Mouse (Mus musculus) urinary bladder, postnatal 14 days (tissue): ENCODE results near the gene Prelid3b.
A peak's percentile ranks its signal among the peaks of the same experiment; 100 is the strongest.

Source experiments
- DNase-seq: peaks from one replicate; pipeline ENCODE4 v3.0.0; 2021; ENCODE audit warnings: low spot score

Gene Prelid3b

DNA sequence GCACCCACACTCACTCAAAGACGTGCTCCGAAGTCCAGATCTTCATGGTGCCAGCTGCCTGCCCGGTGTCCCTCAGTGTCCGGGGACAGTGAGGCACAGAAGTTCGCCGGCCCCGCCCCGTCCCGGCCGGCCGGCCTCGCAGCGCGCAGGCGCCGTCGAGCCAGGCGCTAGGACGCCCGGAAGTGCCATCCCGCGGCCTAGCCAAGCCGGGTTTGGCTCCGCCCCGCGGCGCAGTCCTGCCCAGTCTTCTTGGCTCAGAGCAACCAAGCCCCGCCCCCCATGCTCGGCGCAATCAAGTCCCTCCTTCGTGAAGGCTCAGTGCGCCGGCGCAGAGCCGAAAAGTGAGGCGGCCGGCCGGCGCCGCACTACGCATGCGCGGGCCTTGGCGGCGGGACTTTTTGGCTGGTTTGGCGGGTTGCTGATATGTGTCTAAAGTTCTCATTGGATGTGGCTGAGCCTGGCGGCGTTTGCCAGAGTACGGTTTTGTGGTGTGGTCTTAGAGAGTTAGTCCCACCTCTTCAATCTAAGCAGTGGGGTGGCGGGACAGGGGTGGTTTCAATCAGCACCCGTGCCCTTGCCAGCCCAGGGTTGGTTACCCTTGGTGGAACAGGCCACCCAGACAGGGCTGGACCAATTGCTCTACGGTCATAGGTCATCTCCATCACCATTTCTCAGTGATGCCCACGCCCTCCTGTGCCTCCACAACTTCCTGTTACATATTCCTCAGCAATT is at the start of gene Prelid3b:
Prelid3b (minus strand) TSS at position 264 of the 732 bp plus-strand sequence.
- DNase-seq, result peak; percentile 100

DNA sequence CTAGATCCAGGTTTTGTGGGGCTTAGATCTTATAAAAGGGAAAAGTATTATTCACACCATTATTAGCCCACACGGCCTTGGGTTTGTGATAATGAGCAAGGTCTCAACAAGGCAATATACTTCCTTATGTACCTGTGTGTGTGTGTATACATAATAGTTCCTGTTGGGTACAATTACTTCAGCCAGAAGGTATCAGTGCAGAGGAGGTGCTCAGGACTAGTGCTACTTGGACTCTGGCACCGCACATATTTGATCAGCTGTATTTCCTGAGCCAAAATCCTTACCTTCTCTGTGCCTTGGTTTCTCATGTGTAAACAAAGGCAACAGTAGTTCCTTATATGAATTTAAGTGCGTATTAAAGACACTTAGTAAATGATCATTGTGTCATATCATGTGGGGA is 49.3 kb upstream of the Prelid3b start:
- no peak for DNase-seq

DNA sequence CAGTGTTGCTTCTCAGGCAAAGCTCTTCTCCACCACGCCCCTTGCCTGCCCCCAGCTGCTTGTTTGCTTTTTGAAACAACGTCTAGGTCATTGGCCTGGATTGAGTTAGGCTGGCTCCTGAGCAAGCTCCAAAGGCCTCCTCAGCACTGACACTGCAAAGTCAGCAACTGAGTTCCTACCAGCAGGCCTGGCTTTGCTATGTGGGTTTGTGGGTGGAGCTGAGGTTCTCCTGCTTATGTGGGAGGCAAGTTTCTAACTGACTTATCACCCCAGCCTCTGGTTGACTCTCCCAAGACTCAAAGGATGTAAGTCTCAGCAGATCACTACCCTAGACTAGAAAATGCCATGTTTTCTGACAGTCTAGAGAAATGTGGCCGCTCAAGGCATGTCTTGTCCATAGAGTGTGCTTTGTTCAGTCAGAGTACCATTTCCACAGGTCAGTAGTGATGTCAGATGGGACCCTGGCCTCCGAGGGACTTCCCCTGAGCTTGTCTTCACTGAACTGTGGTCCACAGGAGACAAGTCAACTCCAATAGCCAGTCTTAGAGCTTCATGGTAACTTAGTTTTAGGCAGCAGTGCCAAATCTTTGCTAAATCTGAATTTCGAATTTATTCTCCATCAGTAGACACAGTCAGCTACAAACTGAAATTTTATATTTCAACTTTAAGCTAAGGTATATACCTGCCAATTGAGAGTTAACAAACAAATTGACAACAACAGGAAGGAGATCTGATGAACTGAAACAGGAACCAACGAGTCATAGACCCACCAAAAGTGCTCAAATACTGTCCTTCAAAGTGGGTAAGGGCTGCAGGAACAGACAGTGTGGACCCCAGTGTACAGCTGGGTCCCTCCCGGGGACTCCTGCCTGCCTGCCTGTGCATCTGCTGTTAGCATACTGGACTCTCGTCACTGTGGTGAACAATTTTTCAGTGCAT is 44.5 kb upstream of the Prelid3b start:
- no peak for DNase-seq

DNA sequence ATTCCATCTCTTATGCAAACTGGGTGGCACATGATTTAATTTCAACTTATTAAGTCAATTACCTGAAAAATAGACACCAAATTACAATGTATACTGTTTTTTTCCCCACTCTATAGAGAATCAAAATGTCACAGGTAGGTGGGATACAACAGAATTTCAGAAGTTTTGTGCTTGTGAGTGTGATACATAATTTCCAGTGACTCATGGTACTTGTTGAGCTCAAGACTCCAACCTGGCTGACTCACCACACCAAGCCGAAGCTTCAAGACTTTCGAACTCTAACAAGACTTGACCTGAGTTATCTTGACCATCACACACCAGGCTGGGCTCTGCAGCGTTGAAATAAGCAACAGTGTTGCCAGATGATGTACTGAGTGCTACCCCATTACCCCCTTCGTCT is 42.0 kb upstream of the Prelid3b start:
- DNase-seq, result no peak

DNA sequence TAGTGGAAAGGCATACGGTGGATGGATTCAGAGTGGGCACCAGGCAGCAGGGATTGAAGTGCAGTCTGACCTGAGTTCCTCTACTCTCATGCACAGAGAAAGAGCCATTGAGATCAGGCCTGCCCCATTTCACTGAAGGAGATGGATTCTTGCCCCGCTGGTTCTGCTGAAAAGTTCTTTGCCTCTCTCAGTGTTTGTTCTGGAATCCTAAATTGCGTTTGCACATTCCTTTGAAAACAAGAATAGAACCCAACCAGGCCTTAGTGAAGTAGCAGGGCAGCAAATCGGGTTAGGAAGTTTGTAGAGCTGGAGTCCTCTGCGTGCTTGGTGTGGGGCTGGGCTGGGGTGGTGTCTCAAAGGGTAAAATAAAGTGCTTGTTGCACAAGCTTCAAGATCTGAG is 40.9 kb upstream of the Prelid3b start:
- no peak for DNase-seq

DNA sequence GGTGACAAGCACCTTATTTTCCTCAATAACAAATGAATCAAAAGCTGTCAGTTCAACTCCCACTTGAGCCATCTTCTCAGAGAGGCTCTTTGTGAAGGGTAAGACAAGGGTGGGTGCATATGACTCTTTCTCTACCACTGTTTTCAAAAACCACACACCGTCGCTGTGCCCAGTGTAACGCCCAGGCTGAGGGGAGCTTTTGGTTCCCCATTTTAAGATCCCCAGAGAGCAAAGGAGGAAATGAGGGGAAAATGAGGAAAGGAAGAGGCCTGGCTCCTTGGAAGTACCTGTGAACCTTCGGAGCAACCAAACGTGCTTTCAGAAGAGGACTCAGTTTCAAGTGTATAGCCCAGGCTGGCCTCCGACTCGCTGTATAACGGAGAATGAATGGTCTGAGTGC is 36.9 kb upstream of the Prelid3b start:
- DNase-seq, result no peak

DNA sequence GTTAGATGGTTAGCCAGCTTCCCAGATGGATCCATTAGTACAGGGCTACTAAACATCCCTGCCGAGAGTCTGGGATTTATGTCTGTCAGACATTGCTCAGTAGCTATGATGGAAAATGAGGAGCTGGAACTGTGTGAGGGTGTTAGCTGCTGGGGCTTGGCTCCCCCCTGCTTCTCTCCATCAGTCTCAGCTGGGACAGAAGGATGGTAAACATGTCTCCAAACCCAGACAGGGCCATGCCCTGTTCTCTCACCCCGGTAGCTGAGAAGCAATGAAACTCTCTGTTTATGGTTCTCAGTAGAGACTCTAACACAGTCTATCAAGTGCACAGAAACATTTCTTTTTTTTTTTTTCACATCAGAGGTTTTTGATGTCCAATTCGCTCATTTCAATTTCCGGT is 35.1 kb upstream of the Prelid3b start:
- no peak for DNase-seq

DNA sequence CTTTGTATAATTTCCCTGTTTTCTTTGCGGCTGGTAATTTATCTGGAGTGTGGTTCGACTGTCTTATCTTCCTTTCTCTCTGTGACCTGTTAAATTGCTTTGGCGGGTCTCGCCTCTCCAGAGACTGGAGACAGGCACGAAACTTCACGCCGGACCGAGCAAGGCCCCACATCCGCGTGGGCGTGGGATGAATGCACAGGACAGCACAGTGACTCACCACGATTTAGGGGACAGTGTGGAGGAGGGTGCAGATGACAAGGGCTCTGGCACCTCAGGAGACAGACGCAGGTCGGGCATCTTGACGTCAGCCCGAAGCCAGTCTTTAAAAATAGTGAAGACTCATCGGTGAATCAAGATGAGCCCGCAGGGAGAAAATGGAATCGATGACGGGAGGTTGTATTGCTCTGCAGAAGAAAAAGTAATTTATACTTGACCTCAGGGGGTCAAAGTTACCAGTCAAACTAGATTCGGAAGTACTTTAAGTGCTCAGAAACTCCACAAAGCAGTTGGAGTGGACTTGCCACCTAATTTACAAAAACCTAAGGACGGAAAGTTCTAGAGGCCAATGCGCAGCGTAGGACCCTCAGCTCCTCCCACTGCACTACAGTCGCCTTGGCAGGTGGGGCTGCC is 30.1 kb upstream of the Prelid3b start:
- no peak for DNase-seq

DNA sequence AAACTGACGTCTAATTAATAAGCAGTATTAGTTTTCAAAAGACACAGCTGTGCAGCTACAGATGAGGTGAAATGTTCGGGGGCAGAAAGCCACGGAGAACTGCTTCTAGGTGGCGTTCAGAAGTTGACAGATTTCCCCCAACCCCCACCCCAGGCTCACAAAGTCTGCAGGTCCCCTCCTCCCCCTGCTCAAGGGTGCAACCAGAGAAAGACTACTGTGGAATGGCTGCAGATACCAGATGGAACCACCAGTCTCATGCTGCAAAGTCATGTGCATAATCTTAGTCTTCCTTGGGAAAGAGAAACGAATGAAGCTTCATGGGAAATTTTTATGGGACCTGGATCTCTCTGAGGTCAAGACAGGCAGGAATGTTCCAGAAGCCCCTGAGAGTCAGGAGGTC is 29.4 kb upstream of the Prelid3b start:
- no peak for DNase-seq

DNA sequence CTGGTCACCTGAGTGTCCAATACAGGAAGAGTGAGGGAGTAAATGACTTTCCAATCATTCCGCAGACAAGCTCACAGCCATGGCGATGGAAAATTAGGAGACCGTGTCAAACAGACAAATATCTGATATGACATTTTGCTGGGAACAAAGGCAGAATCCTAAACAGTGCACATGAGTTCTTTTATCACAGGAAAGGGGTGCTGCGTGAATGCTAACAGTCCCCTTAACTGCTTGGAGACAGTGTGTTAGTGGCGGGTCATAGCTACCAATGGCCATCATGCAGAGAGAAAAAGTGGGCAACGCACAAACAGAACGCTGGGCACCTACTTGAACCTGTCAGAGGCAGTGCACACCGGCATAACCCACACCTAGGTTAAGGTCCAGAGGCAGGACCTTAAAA is 28.6 kb upstream of the Prelid3b start:
- no peak for DNase-seq

DNA sequence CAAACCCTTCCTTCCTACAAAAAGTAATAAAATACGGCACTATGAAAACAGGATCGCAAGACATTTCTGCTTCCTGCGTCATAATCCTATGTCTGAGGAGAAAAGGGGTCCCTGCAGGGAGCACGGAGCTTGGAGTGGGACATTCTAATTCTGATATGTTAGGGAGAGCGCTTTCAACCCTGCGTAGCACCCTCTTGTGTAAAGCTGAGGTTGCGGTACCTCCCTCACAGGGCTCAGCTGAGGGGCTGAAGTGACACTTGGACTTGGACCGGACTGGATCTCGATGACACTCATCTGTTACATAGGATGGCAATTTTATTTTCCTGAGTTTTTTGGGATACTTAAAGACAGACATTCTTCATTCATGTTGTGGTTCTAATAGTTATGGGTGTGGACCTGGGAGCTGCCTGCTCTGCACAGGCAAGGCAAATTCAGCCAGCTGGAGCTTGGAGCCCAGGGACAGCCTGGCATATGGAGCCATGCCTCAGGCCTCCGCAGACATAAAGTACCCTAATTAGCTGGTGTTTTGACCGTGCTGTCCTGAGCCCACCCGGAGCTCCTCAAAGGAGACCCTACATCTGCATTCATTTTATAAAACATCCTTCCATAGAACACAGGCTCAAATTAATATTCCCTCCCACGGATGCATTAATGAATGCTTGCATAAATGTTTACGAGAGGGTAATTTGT is 28.1 kb upstream of the Prelid3b start:
- no peak for DNase-seq

DNA sequence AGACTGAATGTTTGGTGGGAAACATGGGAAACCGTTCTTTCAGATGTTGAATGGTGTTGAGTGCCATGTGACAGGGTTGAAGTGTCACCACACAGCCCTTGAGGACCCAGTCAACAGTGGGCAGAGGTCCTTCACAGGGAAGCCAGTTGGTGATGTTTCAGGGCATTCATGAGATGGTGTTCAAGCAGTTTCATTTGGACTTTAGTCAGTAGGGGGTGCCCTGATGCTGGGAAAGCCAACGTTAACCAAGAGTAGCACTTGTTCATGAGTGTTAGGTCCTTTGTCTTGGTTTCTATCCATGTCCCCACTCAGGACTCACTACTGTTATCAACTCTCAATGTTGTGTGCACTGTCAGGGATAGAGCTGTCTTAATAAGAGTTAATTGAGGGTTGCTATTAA is 20.0 kb upstream of the Prelid3b start:
- no peak for DNase-seq

DNA sequence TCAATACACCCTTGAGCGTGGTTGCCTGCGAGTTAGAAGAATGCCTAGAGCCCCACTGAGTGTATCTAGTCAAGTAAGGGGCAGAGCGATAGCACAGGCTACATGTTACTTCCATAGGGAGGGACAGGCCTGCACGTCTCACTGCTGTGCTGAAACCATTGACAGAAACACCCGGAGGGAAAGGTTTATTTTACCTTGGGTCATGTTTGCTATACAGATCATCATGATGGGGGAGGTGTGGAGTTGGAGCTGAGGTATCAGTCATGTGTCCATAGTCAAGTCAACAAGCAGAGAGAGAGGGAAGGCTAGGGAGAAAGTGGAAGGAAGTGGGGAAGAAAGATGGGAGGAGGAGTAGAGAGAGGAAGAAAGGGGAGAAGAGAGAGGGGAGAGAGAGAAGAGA is 14.1 kb upstream of the Prelid3b start:
- DNase-seq, result no peak

DNA sequence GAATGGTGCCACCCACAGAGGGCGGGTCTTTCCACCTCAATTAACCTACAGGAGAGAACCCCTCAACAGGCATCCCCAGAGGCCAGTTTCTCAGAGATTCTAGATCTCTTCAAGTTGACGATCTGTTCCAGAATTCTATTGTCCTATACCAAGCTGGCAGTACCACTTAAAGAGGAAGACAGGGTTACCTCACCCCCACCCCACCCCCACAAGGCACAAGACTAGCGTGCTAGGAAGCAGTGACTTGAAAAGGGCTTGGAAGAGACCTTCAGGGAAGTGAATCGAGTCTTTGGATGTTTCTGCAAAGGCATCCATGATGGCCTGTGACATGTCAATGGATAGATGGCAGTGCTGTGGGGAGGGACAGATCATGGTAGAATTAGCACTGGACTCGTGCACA is 5.9 kb upstream of the Prelid3b start:
- DNase-seq, result no peak

DNA sequence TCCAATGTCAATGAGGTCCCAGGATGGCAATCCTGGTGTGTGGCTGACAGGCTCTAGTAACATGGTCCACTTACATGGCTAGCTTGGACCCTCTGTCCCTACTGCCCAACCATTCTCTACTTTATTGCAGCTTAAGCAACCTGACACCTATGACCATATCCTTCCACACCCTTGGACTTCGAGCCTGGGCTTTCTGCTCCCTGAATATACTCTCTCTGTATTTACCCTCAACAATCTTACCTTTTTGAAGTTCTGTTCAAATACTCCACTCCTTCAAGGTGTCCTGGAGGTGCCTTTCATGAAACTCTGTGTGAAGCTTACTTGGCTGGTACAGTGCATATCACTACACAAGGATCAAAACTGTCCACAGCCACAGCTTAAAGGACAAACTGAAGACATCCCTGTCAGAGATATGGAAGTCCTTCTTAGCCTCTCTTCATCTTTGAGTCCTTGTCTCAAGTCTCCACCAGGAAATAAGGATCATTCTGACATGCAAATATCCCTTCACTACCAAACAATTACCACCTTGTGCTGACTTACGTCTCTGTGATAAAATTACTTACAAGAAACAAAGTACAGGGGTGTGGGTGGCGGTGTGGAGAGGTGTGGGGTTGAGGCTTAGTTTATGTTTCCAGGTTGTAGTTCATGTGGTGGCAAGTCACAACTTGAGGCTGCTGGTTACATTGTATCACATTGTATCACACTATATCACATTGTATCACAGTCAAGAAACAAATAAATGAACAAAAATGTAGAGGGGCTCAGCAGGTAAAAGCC is 4.8 kb upstream of the Prelid3b start:
- DNase-seq, result no peak

DNA sequence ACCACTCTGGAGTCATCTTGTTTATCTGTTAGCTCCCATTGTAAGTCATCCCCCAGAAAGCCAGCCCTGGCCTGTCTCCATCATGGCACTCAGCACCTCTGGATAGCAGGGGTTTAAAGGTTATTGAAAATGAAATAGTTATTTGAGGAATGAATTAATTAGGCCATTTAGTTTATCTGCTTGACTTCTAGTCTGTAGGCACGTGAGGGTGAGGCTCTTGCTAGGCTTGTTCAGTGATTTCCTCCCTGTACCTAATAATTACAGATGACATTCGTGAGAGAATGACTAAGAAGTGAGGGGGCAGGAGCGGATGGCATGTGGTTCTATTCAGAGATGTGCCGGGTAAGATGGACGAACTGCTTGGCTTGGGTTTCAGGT is 658 bp upstream of the Prelid3b start:
- no peak for DNase-seq

DNA sequence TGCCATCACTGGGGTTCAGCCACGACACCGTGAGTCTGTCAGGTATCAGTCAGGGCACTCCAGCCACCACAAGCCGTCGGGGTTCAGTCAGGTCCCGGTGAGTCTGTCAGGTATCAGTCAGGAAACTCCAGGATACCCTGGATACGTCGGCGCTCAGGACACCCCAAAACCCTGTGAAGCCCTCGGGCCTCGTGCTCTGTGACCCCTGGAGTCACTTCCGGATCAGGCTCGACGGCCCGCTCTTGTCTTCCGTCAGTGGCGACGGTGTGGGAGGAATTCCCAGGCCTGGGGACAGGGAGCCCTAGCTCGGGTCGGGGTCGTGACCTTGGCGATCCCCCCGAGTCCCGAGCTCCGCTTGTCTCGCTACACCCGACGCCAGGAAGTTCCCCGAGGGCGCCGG is 474 bp downstream of the Prelid3b start:
- DNase-seq, result no peak

DNA sequence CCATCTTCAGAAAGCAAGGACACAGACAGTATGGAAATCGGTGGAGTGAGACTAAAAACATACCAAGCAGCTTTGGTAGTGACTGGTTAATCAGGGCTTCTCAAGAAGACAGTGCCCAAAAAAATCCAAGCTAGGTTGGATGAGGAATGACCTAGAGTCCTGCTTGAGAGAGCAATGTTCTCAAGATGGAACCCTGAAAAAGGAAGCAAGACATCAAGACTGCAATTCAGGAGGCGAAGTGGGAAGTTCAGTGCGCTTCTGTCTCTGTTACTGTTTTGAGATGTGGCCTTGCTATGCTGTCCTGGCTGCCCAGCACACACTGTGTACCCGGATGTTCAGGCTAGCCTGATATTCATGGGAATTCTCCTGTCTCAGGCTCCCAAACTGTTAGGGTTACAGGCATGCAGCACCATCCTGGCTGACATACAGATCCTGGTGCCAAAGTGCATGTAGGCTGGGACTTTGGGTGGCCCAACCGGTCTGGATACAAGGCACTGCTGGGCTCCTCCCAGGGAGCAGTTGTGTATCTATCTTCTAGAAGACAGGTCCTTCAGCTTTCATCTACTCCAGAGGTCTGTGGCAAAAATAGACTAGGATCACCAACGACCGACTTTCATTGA is 2.0 kb downstream of the Prelid3b start:
- no peak for DNase-seq

DNA sequence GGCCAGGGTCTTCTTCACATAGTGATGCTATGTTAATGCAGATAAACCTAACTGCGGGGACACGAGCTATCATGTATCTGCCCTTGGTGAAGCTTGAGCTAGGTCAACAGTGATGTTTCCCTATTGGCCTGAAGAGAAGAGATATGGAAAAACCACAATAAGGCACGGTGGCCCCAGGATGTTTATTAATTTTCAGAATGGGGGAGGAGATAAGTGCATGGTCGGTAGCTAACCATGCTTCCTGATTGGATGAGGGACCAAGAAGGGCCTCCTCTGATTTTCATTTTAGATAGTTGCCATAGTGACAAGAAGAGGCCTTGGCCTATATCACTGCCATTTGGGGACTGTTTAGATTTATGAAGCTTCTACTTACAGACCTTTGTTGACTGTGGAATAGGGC is 2.5 kb downstream of the Prelid3b start:
- no peak for DNase-seq

DNA sequence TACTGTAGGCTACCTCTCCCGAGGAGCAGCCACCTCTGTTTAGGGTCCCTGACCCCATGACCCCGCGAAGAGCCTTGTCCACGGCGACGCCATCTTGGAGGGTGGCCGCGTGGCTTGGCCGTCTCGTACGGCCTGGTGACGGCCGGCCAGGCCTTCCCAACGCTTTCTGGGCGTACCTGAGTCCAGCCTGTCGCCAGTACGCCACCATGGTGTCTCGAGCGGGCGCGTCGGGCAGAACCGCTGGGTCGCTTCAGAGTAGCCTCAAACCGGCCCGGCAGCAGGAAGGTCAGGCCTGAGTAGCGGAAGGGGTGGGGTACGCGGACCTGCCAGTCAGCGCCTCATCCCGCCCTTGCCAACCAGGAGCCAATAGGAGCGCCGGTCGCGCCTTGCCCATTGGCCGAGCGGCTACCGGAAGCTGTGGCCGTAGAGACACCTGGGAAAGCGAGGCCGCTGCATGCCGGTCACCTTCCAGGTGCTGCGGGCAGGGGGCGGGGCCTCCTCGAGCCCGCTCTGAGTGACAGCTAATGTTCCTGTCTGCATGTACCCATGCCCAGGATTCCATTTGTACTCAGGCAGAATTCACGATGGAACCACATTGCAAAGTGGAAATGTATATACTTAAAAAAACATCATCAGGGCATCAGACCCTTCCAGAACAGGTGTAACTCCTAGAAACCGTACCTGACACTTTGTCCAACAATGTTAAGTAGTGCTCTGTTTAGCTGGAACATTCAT is 8.9 kb downstream of the Prelid3b start, which contains the start of gene Atp5e:
Atp5e (minus strand) TSS at position 317 of the 735 bp plus-strand sequence.
- DNase-seq, result peak; percentile 97
